Mouse (Mus musculus) cerebral cortex, adult 2 months (tissue): ENCODE data around the gene Itga6.

ENCODE experiments used
- WGBS: fragments of 180-500 bp; shearing (Covaris S2); methylation state at CpG from one replicate; pipeline ENCODE4 v1.1.7; 2018; 5-methylcytosine and 5-hydroxymethylcytosine counted together

The Itga6 gene

DNA sequence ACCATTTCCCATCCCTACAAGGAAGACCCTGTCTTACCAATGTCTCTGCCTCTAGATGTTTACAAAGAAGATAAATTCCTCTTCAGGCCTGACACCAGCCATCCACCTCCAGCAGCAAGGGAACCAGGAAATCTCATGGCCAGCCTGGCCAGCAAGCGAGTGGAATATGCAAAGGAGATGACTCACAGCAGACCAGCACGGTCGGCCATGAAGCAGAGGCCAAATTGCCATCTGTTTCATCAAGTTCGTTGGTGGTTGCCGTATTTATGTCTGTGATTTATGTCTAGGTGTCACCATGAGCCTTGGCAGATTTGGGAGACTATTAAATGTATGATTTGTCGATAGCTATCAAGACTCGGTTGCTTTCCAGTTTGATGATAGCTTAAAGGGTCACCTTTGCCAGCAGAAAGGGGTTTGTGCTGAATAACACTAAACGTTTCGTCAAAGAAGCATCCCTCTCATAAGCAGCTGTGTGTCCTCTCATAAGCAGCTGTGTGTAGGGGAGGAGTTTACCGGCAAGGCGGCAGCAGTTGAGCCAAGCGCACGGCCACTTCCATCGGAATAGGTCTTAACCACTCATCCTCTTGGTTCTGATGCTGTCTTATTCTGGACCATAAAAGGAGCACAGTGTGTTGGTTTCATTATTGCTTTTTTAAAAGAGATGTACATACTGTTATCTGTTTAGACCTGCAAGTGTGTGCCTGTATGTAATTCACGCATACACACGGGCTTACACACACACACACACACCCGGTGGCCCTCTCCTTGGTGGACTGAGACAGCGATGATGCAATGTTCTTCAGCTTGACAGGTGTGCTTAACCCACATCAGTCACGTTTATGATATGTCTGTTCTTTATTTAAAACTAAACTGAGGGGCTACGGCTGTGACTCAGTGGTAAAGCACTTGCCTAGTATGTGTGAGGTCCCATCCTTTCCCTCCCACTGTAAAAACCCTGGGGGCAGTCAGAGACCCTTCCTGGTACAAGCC lies 14.5 kb upstream of the Itga6 start:
- 82% methylated on average over 20 of the region's 20 CpGs for WGBS

DNA sequence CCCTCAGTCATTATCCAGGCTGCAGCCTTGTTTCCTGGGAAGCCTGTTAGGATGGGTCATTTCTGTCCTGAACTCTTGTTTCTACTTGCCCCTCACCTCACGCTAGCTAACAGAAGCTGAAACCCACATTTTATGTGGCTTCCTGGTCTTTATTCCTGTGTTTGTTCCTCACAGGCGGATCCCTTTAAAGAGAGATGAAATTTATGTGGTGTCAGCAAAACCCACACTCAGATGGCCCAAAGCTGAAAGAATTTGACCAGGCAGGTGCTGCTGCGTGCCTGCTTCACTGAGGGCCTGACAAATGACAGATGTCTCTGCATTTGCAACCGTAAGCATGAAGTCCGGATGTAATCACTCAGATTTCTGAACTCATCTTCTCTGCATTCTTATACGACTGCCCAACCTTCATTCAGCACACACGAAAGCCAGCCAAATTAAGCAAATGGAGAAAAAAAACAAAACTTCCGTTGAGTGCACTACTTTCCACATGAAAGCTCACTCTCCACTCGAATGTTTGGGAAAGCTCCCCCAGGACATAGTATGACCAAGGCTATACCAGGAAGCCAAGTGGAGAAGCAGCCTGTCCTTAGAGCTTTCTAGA lies 10.5 kb upstream of the Itga6 start:
- WGBS = 71% methylated on average over 9 of the region's 9 CpGs

DNA sequence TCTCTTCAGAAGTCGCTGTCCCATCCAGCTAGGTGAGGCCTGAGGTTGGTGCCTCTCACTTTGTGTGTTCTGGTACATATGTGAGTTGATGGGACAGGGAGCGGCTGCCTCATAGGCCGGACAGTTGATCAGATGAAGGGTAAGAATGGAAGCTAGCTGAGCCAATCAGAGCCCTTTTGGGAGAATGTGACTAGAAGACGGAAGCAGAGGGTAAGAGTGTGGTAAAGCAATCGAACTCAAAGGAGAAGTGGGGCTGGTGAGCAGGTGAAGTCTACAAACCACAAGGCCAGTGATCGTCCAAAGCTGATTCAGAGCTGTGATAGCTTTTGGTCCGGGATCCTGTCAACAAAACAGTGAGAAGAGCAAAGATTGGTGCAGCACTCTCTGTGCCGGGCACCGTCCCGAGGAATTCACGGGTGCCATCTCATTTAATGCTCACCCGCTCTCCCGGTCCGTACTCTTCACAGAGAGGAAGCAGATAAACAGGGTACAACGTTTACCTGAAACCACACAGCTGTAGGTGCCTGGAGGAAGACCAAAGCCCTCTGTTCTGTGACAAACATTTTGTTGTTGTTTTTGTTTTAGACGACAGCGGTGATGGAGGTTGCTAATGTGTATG lies 9.8 kb upstream of the Itga6 start:
- 91% methylated on average over 17 of the region's 17 CpGs for WGBS

DNA sequence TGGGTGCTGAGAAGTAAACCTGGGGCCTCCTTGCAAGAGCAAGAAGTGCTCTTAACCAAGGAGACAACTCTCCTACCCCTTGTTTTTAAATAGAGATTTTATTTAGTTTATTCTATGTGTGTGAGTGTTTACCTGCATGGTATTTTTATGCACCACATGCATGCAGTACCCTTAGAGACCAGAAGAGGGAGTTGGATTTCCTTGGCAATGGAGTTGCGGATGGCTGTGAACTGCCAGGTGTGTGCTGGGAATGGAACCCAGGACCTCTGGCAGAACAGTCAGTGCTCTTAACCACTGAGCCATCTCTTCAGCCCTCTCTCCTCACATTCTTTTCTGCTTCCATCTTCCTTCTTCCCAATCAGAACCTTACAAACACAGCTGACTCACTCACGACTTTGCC lies 9.2 kb upstream of the Itga6 start:
- 96% methylated on average over 2 of the region's 2 CpGs for WGBS

DNA sequence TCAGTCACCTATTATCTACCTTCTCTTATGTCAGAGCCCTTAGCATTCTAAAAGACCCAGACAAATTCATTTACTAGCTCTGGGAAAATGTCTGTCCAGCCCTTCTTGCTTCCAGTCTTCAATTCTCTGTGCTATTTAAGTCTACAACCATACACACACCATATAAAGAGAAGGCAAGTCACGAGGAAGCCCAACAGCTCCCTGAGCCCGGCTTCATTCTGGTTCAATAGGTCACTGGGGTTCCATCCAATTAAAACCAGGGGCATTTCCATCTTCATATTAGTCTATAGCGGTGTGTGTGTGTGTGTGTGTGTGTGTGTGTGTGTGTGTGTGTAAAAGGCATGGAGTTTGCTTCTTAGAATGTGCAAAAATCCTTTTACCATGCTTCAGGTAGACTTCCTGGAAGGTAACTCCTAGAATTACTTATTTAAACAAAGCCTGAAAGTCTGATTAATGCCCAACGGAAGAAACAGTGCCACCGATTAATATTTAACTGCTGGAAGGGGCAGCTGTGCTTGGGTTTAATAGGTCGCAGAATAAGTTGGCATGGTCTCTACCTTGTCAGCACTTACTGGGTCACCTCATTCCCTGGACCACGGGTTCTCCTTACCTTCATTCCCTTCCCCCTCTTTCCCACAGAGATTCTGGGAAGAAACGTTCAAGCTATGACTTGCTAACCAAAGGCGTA lies 6.1 kb upstream of the Itga6 start:
- WGBS = 81% methylated on average over 9 of the region's 9 CpGs

DNA sequence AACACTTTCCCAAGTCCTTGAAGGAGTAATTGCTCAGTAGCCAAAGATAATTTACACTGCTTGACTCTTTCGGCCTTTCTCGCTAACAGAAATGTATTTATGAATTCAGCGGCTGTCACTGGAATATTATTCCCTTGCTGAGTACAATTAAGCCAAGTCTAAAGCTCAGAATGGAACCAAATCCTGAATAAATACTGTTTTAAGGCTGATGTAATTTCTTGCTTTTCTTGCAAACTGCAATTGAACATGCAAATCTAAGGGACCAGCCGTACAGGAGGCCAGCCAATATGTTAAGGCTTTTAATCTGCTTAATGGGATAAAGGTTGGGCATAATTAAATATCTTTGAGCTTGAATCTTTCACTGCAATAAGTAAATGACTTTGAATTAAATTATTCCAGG lies 2.9 kb upstream of the Itga6 start:
- 74% methylated on average over 4 of the region's 4 CpGs for WGBS

DNA sequence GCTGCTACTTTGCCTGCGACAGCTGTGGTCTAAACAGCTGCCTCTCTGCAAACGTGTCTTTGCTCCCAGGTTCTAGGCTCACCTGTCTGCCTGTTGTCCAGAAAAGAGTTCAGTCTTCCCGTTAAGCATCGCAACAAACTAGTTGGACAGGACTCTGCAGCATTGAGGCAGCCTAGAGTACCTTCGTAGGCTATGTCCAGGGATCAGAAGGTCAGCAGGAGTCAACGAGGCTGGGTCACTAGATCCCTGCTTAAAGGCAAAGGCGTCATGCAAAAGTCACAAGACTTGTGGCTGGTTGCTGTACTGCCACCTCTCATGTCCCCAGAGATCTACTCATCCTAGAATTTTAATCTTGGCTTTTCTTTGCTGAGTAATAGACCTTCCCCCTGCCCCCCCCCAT lies 2.0 kb upstream of the Itga6 start:
- 84% methylated on average over 7 of the region's 7 CpGs for WGBS

DNA sequence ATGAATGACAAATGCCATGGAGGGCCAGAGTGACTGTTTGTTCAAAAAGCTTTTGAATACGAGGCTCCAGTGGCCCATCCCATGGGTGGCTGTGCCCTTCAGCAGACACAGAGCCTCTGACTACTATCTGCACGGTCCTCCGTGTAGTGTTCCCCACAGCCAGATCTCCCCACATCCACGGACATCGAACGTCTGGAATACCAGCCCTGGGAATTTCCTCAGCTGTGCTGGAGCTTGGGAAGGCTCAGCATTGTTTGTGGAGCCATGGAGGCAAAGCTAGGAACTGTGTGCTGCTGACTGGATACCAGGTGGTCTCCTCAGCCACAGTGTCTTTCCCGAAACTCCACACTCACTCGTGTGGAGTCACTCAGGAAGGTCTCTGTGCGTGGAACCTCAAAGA lies 1.1 kb upstream of the Itga6 start:
- WGBS = 65% methylated on average over 9 of the region's 9 CpGs

DNA sequence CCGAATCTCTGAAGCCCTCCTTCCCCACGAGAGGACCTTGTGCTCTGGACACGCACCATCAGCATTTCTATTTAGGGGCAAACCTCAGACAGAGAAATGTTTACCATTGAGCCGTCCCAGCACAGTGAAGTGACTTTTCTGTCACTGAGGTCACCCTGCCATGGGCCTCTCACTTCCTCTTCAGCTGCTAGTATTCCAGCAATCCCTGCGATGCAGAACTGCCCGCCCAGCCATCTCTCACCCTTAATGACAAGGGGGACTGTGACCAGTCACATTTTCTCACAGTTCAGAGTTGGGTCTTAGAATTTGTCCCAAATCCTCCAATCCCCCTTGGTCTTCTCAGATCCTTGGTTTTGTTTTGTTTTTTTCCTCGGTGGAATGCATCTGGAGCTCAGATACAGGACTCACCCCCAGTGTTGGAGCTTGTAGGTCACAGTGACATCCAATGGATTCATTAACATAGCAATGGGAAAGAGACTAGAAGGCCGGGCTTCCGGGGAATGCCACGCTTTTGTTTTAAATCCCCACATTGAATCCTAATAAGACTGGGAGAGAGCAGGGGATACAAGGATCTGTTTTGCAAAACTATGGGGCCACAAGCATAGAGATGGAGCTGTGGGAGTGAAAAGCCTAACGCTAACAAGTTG lies 432 bp upstream of the Itga6 start:
- 66% methylated on average over 11 of the region's 11 CpGs for WGBS

DNA sequence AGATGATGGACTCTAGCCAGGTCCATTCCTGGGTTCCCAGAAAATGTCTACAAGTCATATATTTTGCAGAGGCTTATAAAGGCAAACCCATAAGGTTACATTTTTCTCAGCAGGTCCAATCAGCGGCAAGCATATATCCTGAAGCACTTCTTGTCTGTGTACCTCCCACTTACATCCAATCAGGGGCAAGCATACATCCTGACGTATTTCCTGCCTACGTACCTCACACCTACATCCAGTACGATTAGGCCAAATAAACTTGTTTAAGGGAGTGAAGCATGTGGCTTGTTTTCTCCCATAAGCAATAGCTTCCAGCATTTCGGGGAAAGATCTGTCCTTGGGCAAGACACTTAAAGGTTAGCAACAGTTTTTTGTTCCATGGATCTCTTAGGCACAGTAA lies 3.0 kb downstream of the Itga6 start:
- 94% methylated on average over 5 of the region's 5 CpGs for WGBS

- WGBS = 68% methylated on average over 13 of the region's 13 CpGs
Observed at GRCm38 (mm10) chr2:71749367-71750086, 4.1 kb downstream of the Itga6 start.

- 79% methylated on average over 10 of the region's 10 CpGs for WGBS
Observed at GRCm38 (mm10) chr2:71750087-71750453, 4.7 kb downstream of the Itga6 start.

- 79% methylated on average over 8 of the region's 8 CpGs for WGBS
Observed at GRCm38 (mm10) chr2:71751336-71751735, 5.9 kb downstream of the Itga6 start.

GRCm38 (mm10) chr2:71751863-71752262 lies 6.4 kb downstream of the Itga6 start:
- 83% methylated on average over 2 of the region's 2 CpGs for WGBS

DNA sequence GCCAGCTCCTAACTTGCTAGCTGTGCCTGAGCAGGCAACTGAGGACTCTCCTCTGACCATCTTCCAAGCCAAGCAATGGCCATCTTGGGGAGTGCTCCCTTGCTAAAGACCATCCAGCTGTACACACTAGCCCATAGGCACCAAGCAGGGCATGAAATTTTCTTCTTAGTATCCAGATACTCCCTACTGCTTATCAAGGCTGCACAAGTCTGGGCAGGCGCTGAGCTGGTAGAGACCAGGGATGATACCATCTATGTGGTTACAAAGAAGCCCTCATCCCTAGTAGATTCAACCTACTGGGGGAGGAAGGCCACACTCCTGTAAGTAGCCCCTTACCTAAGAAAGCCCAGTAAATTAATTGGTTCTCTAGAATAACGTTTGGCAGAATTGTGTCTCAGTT lies 7.0 kb downstream of the Itga6 start:
- WGBS = 93% methylated on average over 2 of the region's 2 CpGs

DNA sequence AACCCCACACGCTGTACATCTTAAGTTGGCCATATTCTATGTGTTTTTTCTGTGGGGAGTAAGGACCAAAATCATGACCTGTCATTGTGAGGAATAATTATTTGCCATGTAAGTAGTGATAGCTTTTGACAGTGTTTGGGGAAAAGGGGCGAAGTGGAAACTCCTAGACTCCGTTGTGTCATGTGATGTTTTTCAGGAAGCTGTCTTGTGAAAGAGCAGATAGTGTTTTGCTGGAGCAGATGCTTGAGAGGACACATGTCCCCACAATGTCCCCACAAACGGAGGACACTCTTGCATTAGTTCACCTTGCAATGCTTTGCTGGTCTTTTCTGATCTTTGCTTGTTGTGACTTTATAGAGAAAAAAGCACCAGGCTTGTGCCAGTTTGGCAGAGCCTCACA lies 7.7 kb downstream of the Itga6 start:
- WGBS = 84% methylated on average over 4 of the region's 4 CpGs

DNA sequence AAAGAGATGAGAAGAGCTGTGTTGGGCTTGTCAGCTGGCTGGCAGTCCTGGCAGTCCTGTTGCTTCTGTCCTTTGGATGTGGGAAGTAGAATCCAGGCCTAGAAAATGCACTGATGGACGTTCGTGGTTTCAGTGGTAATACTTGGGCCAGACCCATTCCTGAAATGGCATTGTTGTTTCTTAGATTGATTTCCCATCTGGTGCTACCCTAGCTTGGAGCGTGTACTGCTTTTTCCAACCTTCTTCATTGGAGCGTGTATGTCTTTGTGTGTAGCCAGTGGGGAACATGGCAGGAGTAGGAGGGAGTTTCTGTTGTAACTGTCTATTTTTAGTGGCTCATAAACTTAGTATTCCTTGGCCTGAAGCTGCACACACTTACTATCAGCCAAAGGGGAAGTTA lies 10.3 kb downstream of the Itga6 start:
- 55% methylated on average over 4 of the region's 4 CpGs for whole genome bisulfite sequencing

GRCm38 (mm10) chr2:71757098-71757497 lies 11.7 kb downstream of the Itga6 start:
- 64% methylated on average over 5 of the region's 5 CpGs for WGBS

DNA sequence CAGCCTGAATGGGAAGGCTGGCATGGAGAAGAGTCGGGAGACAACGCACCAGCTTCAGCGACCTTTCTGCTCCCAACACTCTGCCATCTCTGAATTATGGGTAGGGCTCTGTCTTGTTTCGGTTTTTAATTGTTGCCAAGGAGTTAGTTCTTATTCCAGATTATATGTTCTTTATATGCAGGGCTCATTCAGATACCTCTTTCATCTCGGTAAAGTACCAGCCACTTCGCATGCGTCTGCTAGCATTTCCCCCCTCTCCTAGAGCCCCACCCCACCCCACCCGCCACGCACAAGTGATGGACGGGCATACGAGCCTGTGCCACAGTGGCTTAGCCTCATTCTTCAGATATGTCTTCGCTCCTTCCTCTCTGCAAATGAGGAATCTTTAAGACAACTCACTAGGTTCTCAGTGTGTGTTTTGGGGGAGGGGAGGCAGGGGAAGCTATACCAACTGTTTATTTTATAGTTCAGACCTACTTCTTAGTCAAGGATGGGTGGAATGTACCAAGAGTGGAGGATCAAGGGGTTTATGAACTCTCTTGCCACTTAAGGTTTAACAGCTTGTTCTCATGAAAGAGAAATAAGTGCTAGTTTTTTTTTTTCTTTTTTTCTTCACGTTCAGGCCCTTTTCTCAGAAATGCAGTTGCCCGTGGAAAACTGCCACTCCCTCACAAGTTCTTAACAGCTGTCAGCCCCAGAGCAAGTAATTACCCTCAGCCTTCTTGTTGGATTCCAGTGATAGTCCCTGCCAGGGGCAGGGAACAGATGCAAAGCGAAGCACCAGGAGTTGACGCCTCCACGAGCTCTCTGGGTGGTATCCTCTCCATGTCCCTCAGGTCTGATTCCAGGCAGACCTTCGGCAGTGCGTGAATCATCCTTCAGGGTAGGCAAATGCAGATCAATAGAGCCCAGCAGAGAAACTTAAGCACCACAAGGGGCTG lies 13.4 kb downstream of the Itga6 start:
- WGBS = 76% methylated on average over 19 of the region's 19 CpGs

- WGBS = 85% methylated on average over 4 of the region's 4 CpGs
Observed at GRCm38 (mm10) chr2:71760091-71760490, 14.7 kb downstream of the Itga6 start.
